Mouse (Mus musculus): ENCODE data around the gene Mthfd1l.
A peak's percentile ranks its signal among the peaks of the same experiment; 100 is the strongest.

The Mthfd1l gene

GRCm38 (mm10) chr10:4153031-4153430, 180.1 kb downstream of the Mthfd1l start:
- DNase-seq (ENCODE audit: low spot score): no peak

GRCm38 (mm10) chr10:4154035-4154434, 181.1 kb downstream of the Mthfd1l start:
- no peak for DNase-seq (ENCODE audit: low spot score)

DNA sequence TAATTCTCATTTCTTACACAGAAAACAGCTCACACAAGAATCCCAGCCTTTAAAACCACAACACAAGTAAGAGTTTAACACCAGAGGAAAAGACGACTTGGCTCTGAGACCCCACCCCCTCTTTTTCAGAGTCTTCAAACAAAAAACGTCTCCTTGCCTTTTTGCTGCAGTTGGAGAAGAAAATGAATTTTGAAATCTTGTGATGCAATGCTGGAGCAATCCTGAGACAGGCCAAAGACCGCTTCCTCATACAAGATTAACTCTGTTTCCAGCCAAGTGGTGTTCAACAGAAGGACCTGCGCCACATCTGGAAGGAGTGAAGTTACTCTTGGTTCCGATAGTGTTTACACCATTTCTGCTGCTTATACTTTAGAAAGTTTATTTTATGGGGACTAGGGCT, 182.6 kb downstream of the Mthfd1l start:
- DNase-seq (ENCODE audit: low spot score): no peak

DNA sequence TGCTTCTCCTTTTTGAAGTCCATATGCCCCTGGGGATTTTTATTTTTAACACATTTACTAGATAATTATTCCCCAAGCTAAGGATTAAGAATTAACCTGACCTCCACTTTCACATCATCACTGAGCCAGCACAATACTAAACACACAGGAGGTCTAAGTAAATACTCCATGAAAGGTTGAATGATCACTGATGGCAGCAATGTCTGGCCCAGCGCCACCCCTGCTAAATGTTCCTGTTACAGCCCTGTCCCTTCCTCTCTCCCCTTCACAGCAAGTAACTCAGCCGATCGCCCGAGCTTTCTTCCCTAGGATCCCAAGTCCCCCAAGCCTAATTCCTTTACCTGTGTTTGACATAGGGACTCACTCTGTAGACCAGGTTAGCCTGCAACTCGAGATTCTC, 185.6 kb downstream of the Mthfd1l start:
- no peak for DNase-seq (ENCODE audit: low spot score)

- no peak for DNase-seq (ENCODE audit: low spot score)
These were observed 186.7 kb downstream of the Mthfd1l start for GRCm38 (mm10) chr10:4159541-4160090.

DNA sequence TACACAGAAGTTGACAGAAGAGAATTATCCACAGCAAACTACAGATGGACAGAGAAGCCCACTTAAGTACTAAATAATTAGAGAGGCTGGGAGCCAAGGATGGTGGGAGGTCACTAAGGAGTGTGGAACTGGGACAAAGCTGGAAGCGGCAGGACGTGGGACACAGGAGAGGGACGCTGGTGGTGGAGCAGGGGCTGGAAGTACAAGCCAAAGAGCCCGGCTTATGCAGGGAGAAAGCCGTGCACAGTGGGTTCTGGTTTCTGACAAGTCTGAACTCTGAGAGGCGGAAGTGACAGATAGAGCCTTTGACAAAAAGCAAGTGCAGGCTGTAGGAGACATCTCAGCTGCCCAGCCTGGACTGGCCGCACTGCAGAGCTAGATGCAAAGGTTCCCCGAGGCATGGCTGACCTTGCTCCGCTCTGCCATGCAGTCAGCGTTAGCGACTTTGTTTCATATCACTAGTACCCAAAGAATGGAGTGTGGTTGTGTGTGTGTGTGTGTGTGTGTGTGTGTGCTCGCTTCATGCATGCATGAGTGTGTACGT, 187.4 kb downstream of the Mthfd1l start:
- no peak for DNase-seq (ENCODE audit: low spot score)

DNA sequence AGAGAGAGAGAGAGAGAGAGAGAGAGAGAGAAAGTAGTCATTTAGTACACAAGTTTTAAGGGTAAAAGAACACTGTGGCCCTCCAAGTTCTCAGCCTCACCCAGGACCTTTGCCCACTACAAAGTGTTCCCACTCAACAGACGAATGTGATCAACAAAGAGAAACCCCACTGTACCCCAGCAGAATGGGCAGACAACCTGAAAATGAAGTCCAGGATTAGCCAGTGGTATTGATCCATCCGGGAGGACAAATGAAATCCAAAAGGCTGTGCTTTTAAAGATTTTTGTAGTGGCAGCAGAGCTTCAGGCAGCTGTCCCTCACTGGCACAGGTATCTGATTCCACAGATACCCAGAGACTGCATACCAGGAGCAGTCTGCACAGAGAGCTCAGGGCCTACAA, 189.1 kb downstream of the Mthfd1l start:
- DNase-seq (ENCODE audit: low spot score): no peak

DNA sequence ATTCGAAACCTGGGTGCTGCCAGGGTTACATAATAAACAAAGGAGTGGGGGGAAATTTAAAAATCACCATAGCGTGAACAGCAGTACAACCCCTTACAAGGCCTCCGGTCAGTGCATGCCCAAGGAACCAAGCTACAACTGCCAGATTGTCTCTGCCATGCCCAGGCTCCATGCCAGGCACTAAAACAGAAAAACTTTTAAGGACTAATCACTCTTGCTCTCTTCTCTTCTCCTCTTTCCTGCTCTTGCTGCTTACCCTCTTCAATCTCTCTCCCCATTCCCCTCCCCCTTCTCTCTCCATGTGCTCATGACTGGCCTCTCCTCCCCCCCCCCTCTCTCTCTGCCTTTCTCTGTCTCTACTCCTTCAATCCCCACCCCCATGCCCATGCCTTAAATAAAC, 190.1 kb downstream of the Mthfd1l start:
- no peak for DNase-seq (ENCODE audit: low spot score)

DNA sequence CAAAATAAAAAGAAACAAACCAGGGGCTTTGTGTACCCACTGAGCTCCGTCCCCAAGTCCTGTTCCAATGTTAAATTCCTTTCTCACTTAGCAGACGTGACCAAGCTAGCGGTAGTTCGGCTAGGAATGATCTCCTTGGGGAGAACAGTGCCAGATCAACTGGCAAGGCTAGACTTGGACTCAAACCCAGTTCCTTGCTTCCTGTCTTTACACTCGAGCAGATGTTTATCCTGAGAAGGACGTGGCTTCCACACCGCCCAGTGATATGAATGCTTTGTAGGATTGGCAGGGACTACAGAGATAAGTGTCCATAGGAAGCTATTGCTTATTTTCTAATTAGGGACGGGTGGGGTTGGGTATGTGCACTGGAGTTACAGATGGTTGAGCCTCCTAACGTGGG, 191.8 kb downstream of the Mthfd1l start:
- DNase-seq (ENCODE audit: low spot score): no peak

DNA sequence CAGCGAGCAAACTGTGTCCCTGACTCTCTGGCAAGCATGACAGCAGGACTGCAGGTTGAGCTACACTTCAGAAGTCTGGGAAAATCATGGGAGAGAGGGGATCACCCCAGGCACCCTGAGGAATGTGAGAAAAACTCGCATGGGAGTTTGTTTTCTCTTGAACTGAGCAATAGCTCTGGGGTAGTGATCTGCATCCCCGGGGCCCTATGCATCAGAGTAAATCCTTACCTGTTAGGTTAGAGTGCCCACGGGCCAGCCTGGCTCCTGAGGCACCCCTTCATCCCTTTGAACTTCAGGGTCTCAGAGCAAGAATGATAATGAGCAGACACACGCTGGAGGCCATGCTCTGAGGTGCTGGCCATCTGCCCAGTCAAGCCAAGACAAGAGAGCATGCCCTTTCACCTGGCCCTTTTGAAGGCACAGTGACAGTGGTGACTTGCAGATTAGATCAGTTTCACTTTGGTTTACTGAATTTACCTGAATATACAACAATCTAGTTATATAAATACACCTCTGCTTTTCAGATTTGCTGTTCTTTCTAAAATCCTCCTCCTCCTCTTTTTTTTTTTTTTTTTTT, 195.4 kb downstream of the Mthfd1l start:
- DNase-seq (ENCODE audit: low spot score): no peak

GRCm38 (mm10) chr10:4174229-4174628, 201.3 kb downstream of the Mthfd1l start:
- no peak for DNase-seq (ENCODE audit: low spot score)

DNA sequence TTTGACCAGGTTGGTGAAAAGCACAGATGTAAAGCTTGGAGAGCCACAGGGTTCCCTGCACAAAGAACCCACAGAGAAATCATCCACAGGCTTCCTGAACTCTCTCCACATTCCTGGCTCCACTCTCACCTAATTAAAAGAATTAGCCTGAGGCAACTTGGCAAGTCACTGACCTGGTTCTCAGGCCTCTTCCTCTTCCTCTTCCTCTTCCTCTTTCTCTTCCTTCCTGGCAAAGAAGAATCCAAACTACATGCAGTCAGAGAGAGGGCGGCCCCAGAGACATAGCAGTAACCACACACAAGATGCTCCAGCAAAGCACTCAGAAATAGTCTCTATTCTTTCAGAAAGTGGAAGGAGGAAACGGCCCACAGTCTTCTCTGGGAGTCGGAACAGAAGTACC, 201.8 kb downstream of the Mthfd1l start:
- DNase-seq (ENCODE audit: low spot score): no peak

- DNase-seq (ENCODE audit: low spot score): no peak
These were observed 204.4 kb downstream of the Mthfd1l start for GRCm38 (mm10) chr10:4177285-4177684.

DNA sequence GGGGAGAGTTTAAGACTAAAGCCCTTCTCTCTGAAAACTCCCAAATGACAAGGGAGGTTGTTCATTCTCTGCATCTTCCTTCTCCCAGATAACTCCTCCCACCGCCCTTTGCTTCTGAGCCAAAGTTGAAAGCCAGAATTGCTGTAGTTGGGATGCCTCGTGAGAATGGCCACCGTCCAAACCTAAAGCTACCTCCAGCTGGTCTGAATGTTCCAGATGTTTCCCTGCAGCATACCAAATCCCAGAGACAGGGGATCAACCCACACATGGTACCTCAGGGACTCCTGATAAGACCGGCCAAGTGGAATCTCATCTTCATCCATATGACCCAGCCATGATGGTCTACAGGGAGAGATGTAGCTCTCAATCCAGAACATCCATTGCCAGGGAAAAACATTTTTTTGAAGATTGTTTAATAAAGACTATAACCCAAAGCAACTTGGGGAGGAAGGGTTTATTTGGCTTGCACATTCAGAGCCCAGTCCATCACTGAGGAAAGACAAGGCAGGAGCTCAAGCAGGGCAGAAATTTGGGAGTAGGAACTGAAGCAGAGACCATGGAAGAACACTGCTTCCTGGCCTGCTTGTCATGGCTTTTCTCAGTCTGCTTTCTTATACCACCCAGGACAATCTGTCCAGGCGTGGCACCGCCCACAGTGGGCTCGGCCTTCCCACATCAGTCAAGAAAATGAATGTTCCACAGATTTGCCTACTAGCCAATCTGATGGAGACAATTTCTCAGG, 206.3 kb downstream of the Mthfd1l start:
- DNase-seq (ENCODE audit: low spot score): no peak

- DNase-seq (ENCODE audit: low spot score): no peak
These were observed 209.0 kb downstream of the Mthfd1l start for GRCm38 (mm10) chr10:4181953-4182352.

DNA sequence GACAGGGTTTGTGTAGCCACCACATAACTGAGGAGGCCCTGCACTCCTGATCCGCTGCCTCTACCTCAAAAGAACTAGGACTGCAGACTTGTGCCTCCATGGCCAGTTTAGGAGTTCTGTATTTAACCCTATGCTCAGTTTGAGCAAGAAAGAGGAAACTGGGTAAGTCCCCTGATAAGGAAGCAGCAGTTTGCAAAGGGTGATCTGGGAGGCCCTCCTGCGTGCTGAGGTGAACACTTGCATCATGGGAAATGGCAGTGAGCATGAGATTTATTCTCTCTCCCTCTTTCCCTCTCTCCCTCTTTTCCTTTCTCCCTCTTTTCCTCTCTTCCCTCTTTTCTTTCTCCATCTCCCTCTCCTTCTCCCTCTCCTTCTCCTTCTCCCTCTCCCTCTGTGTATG, 209.5 kb downstream of the Mthfd1l start:
- DNase-seq (ENCODE audit: low spot score): no peak

GRCm38 (mm10) chr10:4188614-4189402, 215.9 kb downstream of the Mthfd1l start:
- DNase-seq (ENCODE audit: low spot score): peak; percentile 79

DNA sequence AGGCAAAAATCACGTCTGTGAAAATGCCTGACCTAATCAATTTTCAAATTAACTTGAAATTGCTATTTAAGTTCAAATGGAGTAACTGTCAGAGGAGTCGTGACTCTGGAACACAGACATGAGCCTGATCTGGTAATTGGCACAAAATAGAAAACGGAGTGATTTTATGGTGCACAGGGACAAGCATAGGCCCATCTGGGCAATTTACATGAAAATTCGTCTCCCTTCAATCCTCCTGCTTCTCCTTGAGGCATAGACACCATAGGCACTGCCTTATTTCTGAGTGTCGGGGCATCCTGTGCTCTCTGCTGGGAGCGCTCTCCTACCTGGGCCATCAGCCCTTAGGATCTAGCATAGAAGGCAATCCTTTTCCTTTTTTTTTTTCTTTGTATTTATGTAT, 216.5 kb downstream of the Mthfd1l start:
- DNase-seq (ENCODE audit: low spot score): no peak

GRCm38 (mm10) chr10:4198978-4199377, 226.1 kb downstream of the Mthfd1l start:
- DNase-seq (ENCODE audit: low spot score): no peak

GRCm38 (mm10) chr10:4199926-4200325, 227.0 kb downstream of the Mthfd1l start:
- DNase-seq (ENCODE audit: low spot score): no peak

- no peak for DNase-seq (ENCODE audit: low spot score)
These were observed 227.7 kb downstream of the Mthfd1l start for GRCm38 (mm10) chr10:4200546-4201104.

DNA sequence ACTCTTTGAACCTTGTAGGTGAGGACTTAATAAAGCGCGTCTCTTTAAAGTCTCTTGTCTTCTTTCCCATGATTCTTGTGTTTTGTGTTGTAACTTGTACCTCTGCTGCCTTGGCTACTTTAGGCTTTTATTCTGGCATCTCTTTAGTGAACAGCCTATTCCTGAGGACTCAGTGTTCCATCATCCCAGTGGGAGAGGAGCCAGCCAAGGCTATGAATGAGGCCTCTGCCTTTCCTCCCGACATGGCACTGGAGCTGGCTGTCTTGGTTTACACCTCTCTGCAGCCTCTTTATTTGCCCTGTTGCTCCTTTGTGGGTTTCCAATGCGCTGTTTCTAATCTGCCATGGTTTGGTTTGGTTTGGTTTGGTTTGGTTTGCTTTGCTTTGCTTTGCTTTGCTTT, 228.2 kb downstream of the Mthfd1l start:
- no peak for DNase-seq (ENCODE audit: low spot score)
